Mouse (Mus musculus) ES-E14 (cell line): ENCODE results near the gene Trio. TPM values are rescaled to one million over a fixed set of nuclear protein-coding genes. Genes with fewer than 3 reads are reported as not detected.
A peak's percentile ranks its signal among the peaks of the same experiment; 100 is the strongest.

Experiments used
- DNase-seq: peaks from one replicate; pipeline ENCODE4 v3.0.0-alpha.2; 2013; ENCODE audit warnings: low read depth, low spot score
- H3K27ac ChIP-seq: 2 replicates; pipeline ENCODE4 v1.5.1; 2012; ENCODE audit warnings: low read depth, mild to moderate bottlenecking, low read length, moderate library complexity, mixed read lengths; ENCODE audit not compliant: poor library complexity, insufficient read depth, severe bottlenecking
- H3K36me3 ChIP-seq: 2 replicates; pipeline ENCODE4 v1.6.1; 2012; ENCODE audit warnings: mild to moderate bottlenecking, low read length, moderate library complexity, mixed read lengths; ENCODE audit not compliant: control insufficient read depth, poor library complexity, insufficient read depth, severe bottlenecking
- H3K4me1 ChIP-seq, 2 experiments: fragments of 150-350 bp in 1 of 2; sonication (generic) in 1 of 2; 2 replicates each; pipeline ENCODE4 v1.6.1; 2012; ENCODE audit warnings: low read length in 2 of 2, mild to moderate bottlenecking in 1 of 2, mixed read lengths in 1 of 2; ENCODE audit not compliant: control insufficient read depth in 2 of 2, insufficient read depth in 2 of 2, poor library complexity in 1 of 2
- H3K4me3 ChIP-seq, 2 experiments: fragments of 150-350 bp in 1 of 2; sonication (generic) in 1 of 2; 2 replicates each; pipeline ENCODE4 v1.5.1; 2012; ENCODE audit warnings: low read length in 2 of 2, low read depth in 1 of 2, mild to moderate bottlenecking in 1 of 2, mixed read lengths in 1 of 2; ENCODE audit not compliant: insufficient read depth in 1 of 2, poor library complexity in 1 of 2, severe bottlenecking in 1 of 2
- H3K9ac ChIP-seq: 2 replicates; pipeline ENCODE4 v1.6.1; 2012; ENCODE audit warnings: low read depth, mild to moderate bottlenecking, low read length, mixed read lengths; ENCODE audit not compliant: poor library complexity, insufficient read depth, severe bottlenecking
- H3K9me3 ChIP-seq: fragments of 150-350 bp; sonication (generic); 2 replicates; pipeline ENCODE4 v1.6.1; 2012; ENCODE audit warnings: low read depth, mild to moderate bottlenecking, low read length; ENCODE audit not compliant: control insufficient read depth, insufficient read depth
- CHD2 ChIP-seq: IDR thresholded peaks from 2 replicates; pipeline ENCODE4 v1.6.1; 2014; ENCODE audit warnings: mild to moderate bottlenecking, low read depth, low read length, inconsistent platforms
- HCFC1 ChIP-seq: IDR thresholded peaks from 2 replicates; pipeline ENCODE4 v1.6.1; 2012; ENCODE audit warnings: low read length, inconsistent platforms, borderline replicate concordance; ENCODE audit not compliant: insufficient read depth
- MAFK ChIP-seq: IDR thresholded peaks from 2 replicates; pipeline ENCODE4 v1.6.1; 2014; ENCODE audit warnings: mild to moderate bottlenecking, low read depth, low read length, inconsistent platforms; ENCODE audit not compliant: insufficient read depth
- ZC3H11A ChIP-seq: IDR thresholded peaks from 2 replicates; pipeline ENCODE4 v1.6.1; 2012; ENCODE audit warnings: low read depth, mild to moderate bottlenecking, inconsistent platforms, low read length, borderline replicate concordance
- ZNF384 ChIP-seq: IDR thresholded peaks from 2 replicates; pipeline ENCODE4 v1.6.1; 2012; ENCODE audit warnings: low read depth, low read length, inconsistent platforms
- in situ Hi-C, 2 experiments: fragments of 600-800 bp; cut with MboI; formaldehyde crosslinking; loops; one replicate each; pipeline ENCODE4 v1.15.1; 2025; ENCODE audit warnings: low sequenced_read_pairs in 2 of 2, inconsistent platforms in 1 of 2; ENCODE audit not compliant: unreplicated experiment in 2 of 2
- total RNA-seq: library from RNA; depleted of rRNA; stranded (reverse); fragments of 300-350 nt; gene quantifications from 2 replicates; pipeline ENCODE4 v1.2.3, GENCODE M21; 2012

Trio gene
- total RNA-seq, 1 experiment, result 34.4 TPM

GRCm38 (mm10) chr15:27980436-27980835 lies 45.2 kb downstream of the Trio start:
- Histone ChIP-seq H3K9me3 (no peaks in the 10 kb centered on the region), H3K27ac (no peak overlapping the region), H3K4me3 (no peak overlapping the region), H3K36me3 (no peaks in the 10 kb centered on the region), H3K4me1 (no peaks in the 10 kb centered on the region; a peak in 1 of 4 replicates), H3K9ac (no peak overlapping the region)
- DNase-seq, result no peak
- TF ChIP-seq CHD2 (no peak), ZNF384 (no peak), HCFC1 (no peak), ZC3H11A (no peak), MAFK (no peak)
- in situ Hi-C loops, result no loop called here

GRCm38 (mm10) chr15:27976950-27977349 lies 48.7 kb downstream of the Trio start:
- H3K4me1 ChIP-seq, result no peaks in the 10 kb centered on the region; a peak in 1 of 4 replicates
- DNase-seq, result no peak
- H3K27ac ChIP-seq, result no peak overlapping the region
- in situ Hi-C loops, result no loop called here
- TF ChIP-seq ZNF384 (no peak), ZC3H11A (no peak), MAFK (no peak)
- H3K4me3 ChIP-seq, result no peak overlapping the region
- no peaks in the 10 kb centered on the region for H3K36me3 ChIP-seq
- no peak overlapping the region for H3K9ac ChIP-seq
- no peaks in the 10 kb centered on the region for H3K9me3 ChIP-seq

GRCm38 (mm10) chr15:27976366-27976765 lies 49.3 kb downstream of the Trio start:
- TF ChIP-seq CHD2 (no peak), ZNF384 (no peak), MAFK (no peak), HCFC1 (no peak)
- no peak overlapping the region for H3K9ac ChIP-seq
- no peak overlapping the region for H3K4me3 ChIP-seq
- H3K9me3 ChIP-seq, result no peaks in the 10 kb centered on the region
- H3K27ac ChIP-seq, result no peak overlapping the region
- in situ Hi-C loops, result no loop called here
- no peak for DNase-seq
- no peaks in the 10 kb centered on the region for H3K4me1 ChIP-seq
- no peaks in the 10 kb centered on the region for H3K36me3 ChIP-seq

- Histone ChIP-seq H3K36me3 (no peaks in the 10 kb centered on the region), H3K4me1 (no peaks in the 10 kb centered on the region), H3K9ac (no peak overlapping the region), H3K9me3 (no peaks in the 10 kb centered on the region), H3K27ac (no peak overlapping the region), H3K4me3 (no peak overlapping the region)
- TF ChIP-seq HCFC1 (no peak), ZC3H11A (no peak), MAFK (no peak), CHD2 (no peak), ZNF384 (no peak)
- in situ Hi-C loops, result no loop called here
- no peak for DNase-seq
These were observed 51.0 kb downstream of the Trio start for GRCm38 (mm10) chr15:27974637-27975036.

GRCm38 (mm10) chr15:27968183-27968582 lies 57.5 kb downstream of the Trio start:
- TF ChIP-seq MAFK (peak; percentile 71; the same call in 1 of the 2 replicates), HCFC1 (no peak), CHD2 (no peak), ZC3H11A (no peak), ZNF384 (no peak)
- Histone ChIP-seq H3K4me1 (peaks cover 0 to 9% of the 10 kb centered on the region in 2 experiments; a peak in 1 of 4 replicates), H3K36me3 (no peaks in the 10 kb centered on the region), H3K27ac (0 out of 2 replicates have a peak overlapping the region, but pooled peaks have one; percentile 79), H3K4me3 (peak overlapping the region; percentile 48 to 57), H3K9me3 (no peaks in the 10 kb centered on the region), H3K9ac (no peak overlapping the region; the same call in 1 of the 2 replicates)
- in situ Hi-C loops, result no loop called here
- peak; percentile 26 for DNase-seq
